ENCODE assay signal across 9 mouse cellular contexts in genomic region chr1:165046056-165046455, GRCm38 (mm10).
DNase-seq lines count a peak whose midpoint lies in the region; ATAC-seq and TF ChIP-seq lines count a peak whose summit lies in the region.
"Had no signal": no experiment of that assay in that cellular context is flagged by ENCODE, and none has a peak within 500 bp of the region (broad histone marks: within the 10 kb centered on the region; RNA-seq: fewer than 3 reads in every experiment).

No protein-coding gene starts in this region.

- peak overlapping the region; percentile 48 for H3K4me2 ChIP-seq in heart, embryonic 13.5 days
- H3K4me2 ChIP-seq in myocyte (ENCODE audit: low read depth) = peak overlapping the region; percentile 36
- H3K4me2 ChIP-seq: limb, embryonic 15.5 days had no signal

- peak overlapping the region; percentile 93 for H3K27ac ChIP-seq in heart, embryonic 13.5 days (replicated peaks)
- H3K27ac ChIP-seq: limb, embryonic 15.5 days had no signal

- DNase-seq in heart, postnatal 36 days = no peak
- DNase-seq in adrenal gland, adult 8-10 months = peak; percentile 46
- peak; percentile 40 for DNase-seq in fat pad, adult 2 months (ENCODE audit: extremely low read depth, low read depth, low spot score)
- DNase-seq in spleen, postnatal 14 days (ENCODE audit: low spot score in 2 of 2) = no peak
- no peak for DNase-seq in adipocyte (ENCODE audit: low spot score)
- DNase-seq in thymus, postnatal 36 days = no peak

- no peak for ATAC-seq in heart, embryonic 13.5 days (ENCODE audit: extremely low read depth, insufficient number of reproducible peaks, low FRiP score, low TSS enrichment)

- no peaks in the 10 kb centered on the region for H3K36me3 ChIP-seq in heart, embryonic 13.5 days
- H3K36me3 ChIP-seq in myocyte (ENCODE audit: control insufficient read depth, insufficient read depth) = no peaks in the 10 kb centered on the region
- H3K36me3 ChIP-seq: limb, embryonic 15.5 days had no signal

- H3K4me3 ChIP-seq in heart, embryonic 13.5 days = no peak overlapping the region
- no peak overlapping the region for H3K4me3 ChIP-seq in myocyte
- H3K4me3 ChIP-seq: limb, embryonic 15.5 days had no signal

- WGBS in heart, embryonic 13.5 days = 59% methylated on average over 4 of the region's 4 CpGs

- peak overlapping the region; percentile 20; the same call in 1 of the 2 replicates for H3K9ac ChIP-seq in heart, embryonic 13.5 days
- H3K9ac ChIP-seq: limb, embryonic 15.5 days had no signal

- no peaks in the 10 kb centered on the region for H3K79me2 ChIP-seq in myocyte (ENCODE audit: control insufficient read depth, insufficient read depth)

- H3K27me3 ChIP-seq in heart, embryonic 13.5 days (replicated peaks) = no peaks in the 10 kb centered on the region
- no peaks in the 10 kb centered on the region for H3K27me3 ChIP-seq in myocyte (ENCODE audit: control insufficient read depth, insufficient read depth, insufficient read length)
- H3K27me3 ChIP-seq: limb, embryonic 15.5 days had no signal

- H3ac ChIP-seq in myocyte (ENCODE audit: control insufficient read depth, insufficient read length) = no peak overlapping the region

- H3K9me3 ChIP-seq in heart, embryonic 13.5 days = no peaks in the 10 kb centered on the region
- H3K9me3 ChIP-seq: limb, embryonic 15.5 days had no signal

- intact Hi-C loops in heart, postnatal 36 days (cut with DNase I) = loop anchor here (5.0 kb wide), 1 partner anchor 71 kb away; no protein-coding TSS in a partner anchor

- TF ChIP-seq POLR2A in myocyte (IDR thresholded peaks at IDR 0.05; ENCODE audit: insufficient read length, low read depth) = no peak

- peaks cover 48% of the 10 kb centered on the region for H3K4me1 ChIP-seq in heart, embryonic 13.5 days

TF ChIP-seq in myocyte, 11 proteins besides CTCF, POLR2A, EP300 and RAD21:
- TF ChIP-seq REST (IDR thresholded peaks at IDR 0.05; ENCODE audit: insufficient read depth, insufficient read length) (no peak), MYOG (IDR thresholded peaks at IDR 0.05; ENCODE audit: control insufficient read depth in 1 of 3, insufficient read depth in 1 of 3, insufficient read length in 2 of 3, low read depth in 2 of 3) (no peak), SRF (IDR thresholded peaks at IDR 0.05; ENCODE audit: control insufficient read depth, insufficient read length, low read depth) (no peak), MAX (IDR thresholded peaks at IDR 0.05; ENCODE audit: low read depth) (no peak), E2F4 (IDR thresholded peaks at IDR 0.05; ENCODE audit: insufficient read depth) (no peak), CEBPB (IDR thresholded peaks at IDR 0.05; ENCODE audit: insufficient read depth, poor library complexity, severe bottlenecking) (no peak), MYOD1 (IDR thresholded peaks at IDR 0.05; ENCODE audit: control insufficient read depth in 1 of 3, insufficient read length in 2 of 3, low read depth in 2 of 3) (no peak), POLR2AphosphoS2 (IDR thresholded peaks at IDR 0.05; ENCODE audit: insufficient read length, low read depth) (no peak), TCF3 (IDR thresholded peaks at IDR 0.05; ENCODE audit: insufficient read length, low read depth) (no peak)

Comparison
In these comparisons a context has a peak if more than half of its experiments do, and no peak if none do; other contexts are left out.
1. DNase-seq: peak in adrenal gland, adult 8-10 months (single experiment) and fat pad, adult 2 months (single experiment); none in heart, postnatal 36 days (0 of 2), spleen, postnatal 14 days (0 of 2), adipocyte (single experiment) and thymus, postnatal 36 days (0 of 2).